Mouse (Mus musculus) skeletal muscle tissue, adult 2 months (tissue): Measurements from ENCODE around the gene Gata2.
"Not testable (repeated sequence)": the region's sequence is repeated elsewhere in the genome, so short reads cannot be mapped to it uniquely, and the experiment has no call there.

Source experiments
- DNase-seq: peaks from one replicate; pipeline ENCODE4 v3.0.0-alpha.2; 2012; ENCODE audit warnings: low read depth, low spot score

The Gata2 gene

DNA sequence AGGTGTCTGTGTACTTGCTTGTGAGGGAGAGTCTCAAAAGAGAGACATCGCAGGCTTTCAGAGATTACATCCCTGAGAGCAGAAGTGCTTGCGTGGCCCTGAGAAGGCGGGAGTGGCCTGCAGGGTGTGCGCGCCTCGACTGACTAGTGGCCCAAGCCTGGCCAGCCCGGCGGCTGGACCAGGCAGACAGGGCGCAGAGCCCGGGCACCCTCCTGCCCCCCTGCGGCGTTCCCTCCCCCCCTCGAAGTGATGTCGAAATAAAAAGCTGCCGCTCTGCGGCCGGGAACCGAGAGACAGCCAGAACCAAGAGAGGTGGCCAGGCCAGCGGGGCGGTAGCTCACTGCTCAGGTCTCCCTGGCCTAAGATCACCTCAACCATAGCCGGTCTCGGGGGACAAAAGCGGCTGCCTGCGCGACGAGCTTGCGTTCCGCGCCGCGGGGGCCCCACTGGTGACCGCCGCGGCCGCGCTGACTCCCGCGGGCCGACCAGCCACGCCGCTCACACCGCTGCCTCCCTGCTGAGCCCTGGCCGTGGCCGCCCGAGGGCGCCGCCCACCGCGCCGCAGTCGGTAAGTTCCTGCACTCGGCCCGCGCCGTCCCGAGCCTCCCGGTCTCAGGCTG, at the start of gene Gata2:
Gene Gata2 (plus strand): TSS at position 459 of the 620 bp plus-strand sequence.
- no peak for DNase-seq

GRCm38 (mm10) chr6:88145793-88146192, 47.9 kb upstream of the Gata2 start:
- DNase-seq: no peak

DNA sequence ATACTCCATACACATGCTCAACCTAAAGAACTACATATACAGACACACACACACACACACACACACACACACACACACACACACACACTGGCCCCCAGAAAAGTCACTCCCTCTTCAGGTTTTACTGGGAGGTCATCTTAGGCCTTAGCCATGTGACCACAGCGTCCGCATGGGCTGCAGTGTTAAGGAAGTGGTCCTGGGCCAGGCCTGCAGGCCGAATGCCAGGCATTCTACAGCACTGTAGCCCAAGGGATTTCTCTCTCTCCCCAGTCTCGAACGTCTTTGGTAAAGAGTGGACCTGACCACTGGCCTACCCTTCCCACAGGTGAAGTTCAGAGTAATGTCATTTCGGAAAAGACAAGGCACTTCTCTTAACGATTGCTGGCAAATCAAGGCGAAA, 47.1 kb upstream of the Gata2 start:
- DNase-seq: no peak

DNA sequence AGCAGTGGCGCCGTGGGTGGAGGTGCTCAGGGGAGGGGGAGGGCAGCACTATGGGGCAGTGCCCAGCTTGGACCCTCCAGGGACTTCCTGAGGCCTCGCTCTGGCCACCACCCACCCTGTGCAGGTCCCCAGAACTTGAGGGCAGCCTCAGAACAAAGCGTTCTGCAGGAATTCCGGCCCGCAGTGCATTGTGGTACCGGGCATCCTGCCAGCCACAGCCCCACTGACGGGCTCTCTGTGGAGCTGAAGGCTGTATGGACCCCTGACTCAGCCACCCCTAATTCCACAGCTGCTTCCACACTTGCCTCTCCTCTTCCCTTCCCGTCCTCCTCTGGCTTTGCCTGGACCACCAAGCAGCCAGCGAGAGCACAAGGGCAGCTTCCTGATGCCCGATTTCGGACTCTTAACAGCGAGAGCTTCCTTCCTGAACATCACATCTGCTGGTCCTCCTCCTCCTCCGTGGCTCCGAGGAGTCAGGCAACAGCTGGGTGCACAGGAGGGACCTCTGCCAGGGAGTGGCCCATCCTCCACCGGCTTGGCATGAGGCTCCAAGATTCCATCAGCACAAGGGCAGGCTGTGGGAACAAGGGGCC, 46.2 kb upstream of the Gata2 start:
- DNase-seq: no peak

DNA sequence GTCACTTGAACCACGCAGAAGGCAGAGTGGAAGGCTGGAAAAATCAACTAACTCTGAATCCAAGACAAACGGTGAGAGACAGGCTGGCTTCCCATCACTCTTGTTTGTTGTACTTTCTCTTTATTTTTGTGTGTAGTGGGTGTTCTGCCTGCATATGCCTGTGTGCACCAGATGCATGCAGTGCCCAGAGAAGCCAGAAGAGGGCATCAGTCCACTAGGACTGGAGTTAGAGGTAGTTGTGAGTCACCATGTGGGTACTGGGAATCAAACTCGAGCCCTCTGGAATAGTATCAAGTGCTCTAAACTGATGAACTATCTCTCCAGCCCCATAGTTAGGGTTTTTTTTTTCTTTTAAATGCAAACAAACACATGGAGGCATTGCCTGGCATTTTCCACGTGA, 42.4 kb upstream of the Gata2 start:
- DNase-seq: no peak

DNA sequence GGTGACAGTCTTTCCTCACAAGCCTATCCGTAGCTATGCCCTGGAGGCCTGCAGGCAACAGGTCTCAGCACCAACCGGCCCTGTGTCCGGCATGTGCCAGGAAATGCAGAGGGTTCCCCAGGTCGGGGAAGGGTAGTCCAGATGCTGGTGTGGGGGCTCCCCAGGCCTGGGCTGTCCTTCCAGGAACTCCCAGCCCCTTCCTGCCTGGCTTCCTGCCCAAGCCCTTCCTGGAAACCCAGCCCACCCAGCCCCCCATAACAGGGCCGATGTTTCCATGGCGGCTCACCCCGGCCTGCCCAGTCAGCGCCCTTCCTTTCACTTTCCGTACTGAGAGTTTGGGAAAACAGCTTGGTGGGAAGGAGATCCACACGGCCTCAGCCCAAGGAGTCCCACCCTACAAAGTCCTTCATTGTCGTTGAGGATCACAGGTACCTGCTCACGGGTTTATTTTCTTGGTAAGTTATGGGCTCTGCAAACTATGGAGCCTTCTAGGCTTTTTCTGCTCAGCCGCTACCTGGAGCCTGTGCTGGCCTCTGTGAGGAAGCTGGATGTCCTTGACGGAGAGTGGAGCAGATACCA, 41.5 kb upstream of the Gata2 start:
- DNase-seq: no peak

DNA sequence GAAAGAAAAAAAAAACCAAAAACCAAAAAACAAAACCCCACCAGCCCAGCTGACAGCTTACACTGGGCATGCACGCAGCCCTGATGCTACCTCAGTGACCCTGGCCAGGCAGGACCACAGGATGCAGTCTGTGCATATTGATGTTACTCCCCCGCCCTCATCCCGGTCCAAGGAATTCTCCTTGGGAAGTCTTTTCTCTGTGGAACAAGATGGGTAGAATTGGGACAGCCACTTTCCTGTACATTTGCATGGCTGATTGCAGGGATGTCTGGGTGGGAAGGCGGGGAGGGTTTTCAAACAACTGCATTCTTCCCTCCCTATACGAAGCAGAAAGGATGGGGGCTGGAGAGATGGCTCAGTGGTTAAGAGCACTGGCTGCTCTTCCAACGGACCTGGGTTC, 40.7 kb upstream of the Gata2 start:
- no peak for DNase-seq

DNA sequence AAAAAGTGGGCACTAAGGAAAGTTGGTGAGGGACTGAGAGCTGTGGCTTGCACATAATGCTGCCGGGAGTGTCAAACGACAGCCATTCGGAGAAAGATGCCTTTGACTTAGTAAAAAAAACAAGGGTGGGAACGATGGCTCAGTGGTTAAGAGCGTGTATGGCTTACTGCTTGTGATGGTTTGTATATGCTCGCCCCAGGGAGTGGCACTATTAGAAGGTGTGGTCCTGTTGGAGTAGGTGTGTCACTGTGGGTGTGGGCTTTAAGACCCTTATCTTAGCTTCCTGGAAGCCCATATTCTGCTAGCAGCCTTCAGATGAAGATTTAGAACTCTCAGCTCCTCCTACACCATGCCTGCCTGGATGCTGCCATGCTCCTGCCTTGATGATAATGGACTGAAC, 38.1 kb upstream of the Gata2 start:
- not testable (repeated sequence) for DNase-seq

- DNase-seq: no peak
Measured at GRCm38 (mm10) chr6:88158790-88159189, 34.9 kb upstream of the Gata2 start.

DNA sequence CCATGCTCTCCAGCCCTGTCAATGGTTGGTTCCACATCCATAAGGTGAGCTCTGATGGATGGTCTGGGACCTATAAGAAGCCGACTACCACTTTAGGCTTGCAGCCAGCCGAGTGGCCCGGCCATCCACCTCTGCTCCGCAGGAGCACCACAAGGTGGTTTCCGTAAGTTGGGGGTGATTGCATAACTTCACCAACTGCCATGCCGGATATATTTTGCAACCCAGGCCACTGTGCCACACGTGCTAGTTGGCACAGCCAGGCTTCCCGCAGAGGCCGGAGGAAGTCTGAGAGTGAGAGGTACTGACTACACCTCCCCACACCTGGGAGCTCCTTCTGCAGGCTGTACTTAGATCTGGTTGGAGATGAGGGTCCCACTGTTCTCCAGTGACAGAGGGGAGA, 27.6 kb upstream of the Gata2 start:
- no peak for DNase-seq

DNA sequence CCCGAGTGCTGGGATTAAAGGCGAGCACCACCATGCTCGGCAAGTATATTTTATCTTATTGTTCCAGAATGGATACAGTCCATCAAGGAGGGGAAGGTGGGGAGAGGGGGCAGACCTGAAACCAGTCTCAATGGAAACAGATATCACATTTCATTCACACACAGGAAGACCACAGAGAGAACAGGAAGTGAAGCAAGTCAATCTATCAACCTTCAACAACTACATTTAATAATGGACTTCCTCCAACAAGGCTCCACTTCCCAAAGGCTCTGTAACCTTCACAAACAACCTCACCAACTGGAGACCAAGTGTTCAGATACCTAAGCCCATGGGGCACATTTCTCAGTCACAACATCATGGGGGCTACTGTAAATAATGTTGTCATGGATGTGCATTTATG, 19.5 kb upstream of the Gata2 start:
- no peak for DNase-seq

DNA sequence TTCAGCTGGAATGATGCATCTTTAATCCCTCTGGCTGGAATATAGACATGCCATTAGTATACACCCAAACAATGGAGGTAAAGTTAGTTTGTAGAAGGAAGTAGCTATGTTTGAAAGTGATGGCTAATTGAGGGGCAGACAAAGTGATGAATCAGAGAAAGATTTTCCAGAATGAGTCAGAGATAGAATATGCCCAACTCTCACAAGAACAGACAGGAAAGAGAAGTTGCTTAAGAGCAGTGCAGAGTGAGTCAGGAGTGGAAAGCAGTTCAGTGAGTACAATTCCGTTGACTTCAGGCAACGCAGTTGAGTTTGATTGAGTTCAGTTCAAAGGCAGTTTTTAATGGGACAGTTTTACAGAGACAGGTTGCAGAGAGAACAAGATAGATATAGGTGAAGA, 19.0 kb upstream of the Gata2 start:
- DNase-seq: no peak

DNA sequence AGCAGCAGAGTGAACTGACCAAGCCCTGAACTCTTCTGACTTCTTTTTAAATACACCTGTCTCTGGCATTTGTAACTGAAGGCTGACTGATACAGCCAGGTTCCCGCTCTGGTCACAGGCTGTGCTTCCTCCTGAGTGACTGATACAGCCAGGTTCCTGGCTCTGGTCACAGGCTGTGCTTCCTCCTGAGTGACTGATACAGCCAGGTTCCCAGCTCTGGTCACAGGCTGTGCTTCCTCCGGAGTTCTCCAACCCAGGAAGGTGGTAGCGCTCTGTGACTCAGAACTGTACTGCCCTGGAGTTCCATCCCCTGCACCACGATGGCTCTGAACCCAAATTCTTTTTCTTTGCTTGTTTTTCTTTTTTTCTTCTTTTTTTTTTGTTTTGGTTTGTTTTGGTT, 9.0 kb upstream of the Gata2 start:
- DNase-seq: no peak

DNA sequence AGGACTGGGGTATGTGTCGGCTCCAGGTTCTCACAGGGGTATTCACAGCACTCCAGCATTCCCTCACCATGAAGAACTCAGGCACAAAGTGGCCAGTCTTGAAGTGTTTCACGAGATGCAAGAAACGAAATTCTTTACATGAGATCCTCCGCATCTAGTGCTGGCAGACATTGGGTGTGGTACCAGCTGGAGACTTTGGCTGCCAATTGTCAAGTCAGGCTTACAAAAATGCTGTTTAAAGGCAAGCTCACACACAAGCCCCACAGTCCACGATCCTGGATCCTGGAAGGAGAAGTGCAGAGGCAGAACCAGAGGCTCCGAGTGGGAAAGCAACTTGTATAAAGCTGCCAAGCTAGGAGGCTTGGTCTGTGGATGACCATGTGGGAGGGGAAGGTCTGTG, 5.5 kb upstream of the Gata2 start:
- DNase-seq: no peak

DNA sequence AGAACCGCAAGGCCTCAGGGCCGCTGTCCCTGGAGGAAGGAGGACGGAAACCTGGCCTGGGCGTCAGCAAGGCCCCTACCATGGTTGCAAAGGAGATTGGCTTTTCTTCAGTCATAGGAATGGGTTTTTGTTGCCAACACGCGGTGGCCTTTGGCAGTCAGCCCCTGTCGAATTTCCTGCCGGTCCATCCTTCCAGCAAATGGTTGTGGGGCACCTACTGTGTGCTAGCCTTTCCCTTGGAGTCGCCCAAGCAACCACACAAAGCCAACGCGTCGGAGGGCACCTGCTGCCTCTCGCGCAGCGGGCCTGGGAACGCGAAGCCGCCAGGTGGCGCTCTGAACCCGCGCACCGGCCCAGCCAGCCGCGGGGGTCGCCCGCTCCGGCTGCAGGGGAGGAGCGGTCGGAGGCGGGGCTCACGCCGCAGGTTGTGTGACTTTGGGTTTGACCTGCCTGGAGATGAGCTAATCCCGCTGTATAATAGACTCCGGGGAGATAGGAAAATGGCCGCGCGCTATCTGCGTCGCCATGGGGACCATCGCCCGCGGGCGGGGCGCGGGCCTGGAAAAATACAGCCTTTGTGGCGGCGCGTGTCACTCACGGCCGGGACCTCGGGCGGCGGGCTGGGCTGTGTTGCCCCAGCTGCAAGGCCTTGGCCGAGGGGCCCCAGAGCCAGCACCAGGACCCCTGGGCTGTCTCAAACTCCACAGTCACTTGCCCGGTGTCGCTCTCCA, 4.2 kb upstream of the Gata2 start:
- DNase-seq: no peak

DNA sequence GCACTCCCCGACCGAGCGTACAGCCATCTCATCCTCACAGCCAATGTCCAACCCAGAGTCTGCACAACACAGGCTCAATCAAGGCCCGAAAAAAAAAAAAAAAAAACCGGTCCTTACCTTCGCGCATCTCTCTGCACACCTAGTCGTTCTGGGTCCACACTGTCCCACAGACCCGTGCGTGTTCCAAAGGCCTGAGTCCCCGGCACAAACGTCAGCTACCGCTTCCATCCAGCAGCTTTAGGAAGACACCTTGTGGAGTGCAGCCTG, 3.7 kb upstream of the Gata2 start:
- no peak for DNase-seq

DNA sequence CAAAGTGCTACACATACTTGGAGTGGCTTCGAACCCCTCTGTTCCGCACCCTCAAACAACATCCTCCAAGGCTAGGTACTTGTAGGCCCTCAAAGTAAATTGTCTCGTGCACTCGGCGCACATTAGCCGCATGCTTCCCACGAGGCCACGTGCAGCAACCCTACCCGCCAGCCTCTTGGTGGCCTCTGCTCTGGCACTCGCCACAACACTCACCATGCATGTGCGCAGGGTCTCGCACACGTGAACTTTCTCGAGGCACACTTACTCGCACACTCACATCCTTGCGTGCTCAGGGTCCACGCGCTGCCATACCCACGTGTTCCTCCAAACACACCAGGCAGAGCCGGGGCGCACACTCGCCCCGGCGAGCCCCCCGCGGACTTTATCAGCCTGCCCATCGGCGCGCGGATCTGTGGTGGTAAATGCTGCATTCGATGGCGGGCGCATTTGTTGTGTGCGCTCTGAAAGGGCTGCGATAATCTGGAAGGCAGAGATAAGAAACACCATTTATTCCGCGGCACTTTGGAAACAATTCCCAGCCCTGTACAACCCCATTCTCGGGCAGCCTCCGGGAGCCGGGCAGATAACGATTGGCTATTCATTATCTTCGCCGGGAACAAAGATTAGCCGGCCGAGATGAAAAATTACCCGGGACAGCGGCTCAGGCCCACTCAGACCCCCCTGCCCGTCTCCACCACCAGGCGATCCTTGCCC, 3.2 kb upstream of the Gata2 start:
- no peak for DNase-seq

GRCm38 (mm10) chr6:88191024-88191365, 2.7 kb upstream of the Gata2 start:
- no peak for DNase-seq

DNA sequence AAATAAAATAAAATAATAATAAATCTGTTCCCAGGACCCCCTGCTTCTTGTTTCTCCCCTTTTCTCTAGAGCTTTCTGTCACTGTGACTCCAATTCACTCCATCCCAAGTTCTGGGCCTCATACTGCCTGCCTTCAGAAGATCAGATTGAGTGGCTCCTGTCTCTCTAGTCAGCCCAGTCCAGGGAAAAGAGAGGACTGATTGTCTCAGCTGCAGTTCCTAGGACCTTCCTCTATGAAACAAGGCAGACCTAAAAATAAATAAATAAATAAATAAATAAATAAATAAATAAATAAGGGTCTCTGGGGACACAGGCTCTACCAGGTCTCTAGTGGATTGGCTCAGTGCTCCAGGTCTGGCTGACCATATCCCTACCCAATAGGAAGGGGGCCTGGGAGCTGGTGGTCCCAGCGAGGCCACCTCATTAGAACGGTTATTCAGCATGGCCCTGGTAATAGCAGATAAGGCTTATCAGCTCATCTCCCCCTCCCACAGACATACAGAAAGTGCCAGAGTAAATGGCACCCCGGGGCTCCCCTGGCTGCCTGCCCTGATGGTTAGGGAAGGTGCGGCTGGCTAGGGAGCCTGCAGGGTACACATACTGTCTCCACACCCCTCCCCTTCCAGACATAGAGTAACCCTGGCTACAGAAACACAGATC, 2.1 kb upstream of the Gata2 start:
- DNase-seq: no peak

GRCm38 (mm10) chr6:88192756-88193155, 935 bp upstream of the Gata2 start:
- no peak for DNase-seq

- DNase-seq: no peak
Measured at GRCm38 (mm10) chr6:88194053-88194977, 624 bp downstream of the Gata2 start.
